Mouse (Mus musculus): ENCODE results near the gene Sesn1.
"Not testable (repeated sequence)": the region's sequence is repeated elsewhere in the genome, so short reads cannot be mapped to it uniquely, and the experiment has no call there.

Gene Sesn1

GRCm38 (mm10) chr10:41912290-41912994, 102.7 kb downstream of the Sesn1 start:
- no peak for DNase-seq (ENCODE audit: low spot score in 2 of 2)

- DNase-seq (ENCODE audit: low spot score in 2 of 2) = no peak
These were observed 117.0 kb downstream of the Sesn1 start for GRCm38 (mm10) chr10:41926726-41927125.

- no peak for DNase-seq (ENCODE audit: low spot score in 2 of 2)
These were observed 121.2 kb downstream of the Sesn1 start for GRCm38 (mm10) chr10:41930966-41931365.

GRCm38 (mm10) chr10:41931962-41932361, 122.2 kb downstream of the Sesn1 start:
- DNase-seq (ENCODE audit: low spot score in 2 of 2) = peak; percentile 74 to 86

GRCm38 (mm10) chr10:41932943-41933342, 123.2 kb downstream of the Sesn1 start:
- no peak for DNase-seq (ENCODE audit: low spot score in 2 of 2)

- peak in 1 of 2 experiments; percentile 43 for DNase-seq (ENCODE audit: low spot score in 2 of 2)
These were observed 123.8 kb downstream of the Sesn1 start for GRCm38 (mm10) chr10:41933536-41933935.

- DNase-seq (ENCODE audit: low spot score in 2 of 2) = peak; percentile 76 to 79
These were observed 125.1 kb downstream of the Sesn1 start for GRCm38 (mm10) chr10:41934633-41935475.

- DNase-seq (ENCODE audit: low spot score in 2 of 2) = peak; percentile 32 to 72
These were observed 125.7 kb downstream of the Sesn1 start for GRCm38 (mm10) chr10:41935476-41935829.

GRCm38 (mm10) chr10:41936100-41936499, 126.4 kb downstream of the Sesn1 start:
- no peak for DNase-seq (ENCODE audit: low spot score in 2 of 2)

GRCm38 (mm10) chr10:41937176-41937575, 127.4 kb downstream of the Sesn1 start:
- no peak for DNase-seq (ENCODE audit: low spot score in 2 of 2)

- DNase-seq (ENCODE audit: low spot score in 2 of 2) = peak in 1 of 2 experiments; percentile 57
These were observed 129.4 kb downstream of the Sesn1 start for GRCm38 (mm10) chr10:41939090-41939489.

- not testable (repeated sequence) for DNase-seq (ENCODE audit: low spot score in 2 of 2)
These were observed 142.6 kb downstream of the Sesn1 start for GRCm38 (mm10) chr10:41952354-41952753.

GRCm38 (mm10) chr10:41952850-41953527, 143.3 kb downstream of the Sesn1 start:
- no peak for DNase-seq (ENCODE audit: low spot score in 2 of 2)

- no peak for DNase-seq (ENCODE audit: low spot score in 2 of 2)
These were observed 143.8 kb downstream of the Sesn1 start for GRCm38 (mm10) chr10:41953528-41953864.

- DNase-seq (ENCODE audit: low spot score in 2 of 2) = no peak
These were observed 147.9 kb downstream of the Sesn1 start for GRCm38 (mm10) chr10:41957421-41958225.

All from right cerebral cortex, postnatal 36 days (tissue).